Mouse (Mus musculus): ENCODE measurements around the gene Pld1. TPM values are rescaled to one million over a fixed set of nuclear protein-coding genes. Genes with fewer than 3 reads are reported as not detected.
A peak's percentile ranks its signal among the peaks of the same experiment; 100 is the strongest.

Gene Pld1
- total RNA-seq, 2 experiments from 2014 or later = 7.3 to 10.6 TPM

GRCm38 (mm10) chr3:28162346-28162745 lies 223.9 kb downstream of the Pld1 start:
- DNase-seq = no peak

- no peak for DNase-seq
Observed at GRCm38 (mm10) chr3:28164678-28165077, 226.2 kb downstream of the Pld1 start.

GRCm38 (mm10) chr3:28165598-28165997 lies 227.1 kb downstream of the Pld1 start:
- peak; percentile 43 to 59 for DNase-seq

GRCm38 (mm10) chr3:28167796-28168505 lies 229.5 kb downstream of the Pld1 start:
- no peak for DNase-seq

- DNase-seq = no peak
Observed at GRCm38 (mm10) chr3:28170911-28171618, 232.6 kb downstream of the Pld1 start.

GRCm38 (mm10) chr3:28175997-28176967 lies 237.8 kb downstream of the Pld1 start:
- DNase-seq = peak; percentile 83 to 88

GRCm38 (mm10) chr3:28178333-28178732 lies 239.8 kb downstream of the Pld1 start:
- no peak for DNase-seq

Other genes with a start within 250 kb of the Pld1 start
- gene Fndc3b, start 227.4 kb upstream of the Pld1 start, total RNA-seq (2021) = 10 to 100 TPM; 21.0 to 22.9 TPM
- gene Tmem212, start 42.3 kb upstream of the Pld1 start, total RNA-seq (2021) = 1 to 10 TPM; 1.4 to 2.1 TPM